Mouse (Mus musculus): ENCODE measurements around the gene Psap. TPM values are rescaled to one million over a fixed set of nuclear protein-coding genes. Genes with fewer than 3 reads are reported as not detected.
"Not testable (repeated sequence)": the region's sequence is repeated elsewhere in the genome, so short reads cannot be mapped to it uniquely, and the experiment has no call there.

The Psap gene
- 1,000 to 10,000 TPM; 1,196 to 1,248 TPM for total RNA-seq (2021)

DNA sequence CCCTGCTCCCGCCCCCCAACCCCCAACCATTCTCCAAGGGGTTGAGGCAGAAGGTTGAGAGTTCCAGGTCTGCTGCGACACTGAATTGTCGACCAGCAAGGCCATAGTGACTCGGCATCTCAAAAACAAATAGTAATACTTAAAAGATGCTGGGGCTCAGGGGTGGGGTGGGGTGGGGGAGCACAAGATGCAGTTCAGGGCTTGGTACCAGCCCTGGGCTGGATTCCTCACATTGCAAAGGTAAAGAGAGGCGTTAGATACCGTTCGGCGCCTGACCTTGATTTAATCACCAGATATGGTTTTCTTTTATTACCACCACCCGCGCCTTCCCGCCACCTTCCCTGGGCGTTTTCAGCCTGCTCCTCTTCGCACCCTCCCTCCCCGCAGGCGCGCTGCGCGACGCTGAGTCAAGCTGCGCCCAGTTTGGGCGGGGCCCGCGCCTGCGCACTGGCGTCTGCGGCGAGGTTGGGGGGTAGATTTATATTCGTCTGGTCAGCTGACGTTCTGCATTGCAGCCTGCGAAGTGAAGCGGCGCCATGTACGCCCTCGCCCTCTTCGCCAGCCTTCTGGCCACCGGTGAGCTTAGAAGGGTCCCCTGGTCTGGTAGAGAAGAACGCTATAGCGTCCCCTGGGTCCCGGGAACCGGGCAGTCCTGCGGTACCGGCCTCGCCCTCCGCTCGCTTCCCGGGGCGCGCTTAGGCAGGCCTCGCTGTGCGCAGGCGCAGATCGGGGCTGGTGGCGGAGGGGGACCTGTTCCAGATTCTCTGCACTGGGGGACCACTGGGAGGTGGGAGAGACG, at the start of gene Psap:
Psap (plus strand) TSS at position 421 of the 799 bp plus-strand sequence.
- DNase-seq (ENCODE audit: extremely low spot score in 1 of 2, low spot score in 2 of 2): peak; percentile 89 to 96
- intact Hi-C loops (cut with DNase I): no loop called here

DNA sequence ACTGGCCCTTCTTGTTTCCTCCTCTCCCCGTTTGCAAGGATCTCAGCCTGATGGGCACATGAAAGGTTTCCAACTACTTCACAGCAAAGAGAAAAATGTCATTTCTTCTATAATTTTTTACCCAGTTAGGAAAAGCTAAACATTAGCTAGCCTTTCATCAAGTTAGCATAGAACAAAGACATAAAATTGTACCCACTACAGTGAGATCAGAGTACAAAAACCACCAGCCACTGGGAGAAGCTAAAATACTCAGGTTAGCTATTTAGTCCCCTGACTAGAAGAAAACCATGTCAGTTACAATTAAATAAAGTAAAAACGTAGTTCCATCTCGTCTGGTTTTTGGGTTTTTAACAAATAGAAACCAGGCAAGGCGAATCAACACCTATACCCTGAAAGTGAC, 49.8 kb upstream of the Psap start:
- intact Hi-C loops (cut with DNase I): loop anchor here (5.0 kb wide), 1 partner anchor 35 kb away; no protein-coding TSS in a partner anchor
- no peak for DNase-seq (ENCODE audit: extremely low spot score in 1 of 2, low spot score in 2 of 2)

DNA sequence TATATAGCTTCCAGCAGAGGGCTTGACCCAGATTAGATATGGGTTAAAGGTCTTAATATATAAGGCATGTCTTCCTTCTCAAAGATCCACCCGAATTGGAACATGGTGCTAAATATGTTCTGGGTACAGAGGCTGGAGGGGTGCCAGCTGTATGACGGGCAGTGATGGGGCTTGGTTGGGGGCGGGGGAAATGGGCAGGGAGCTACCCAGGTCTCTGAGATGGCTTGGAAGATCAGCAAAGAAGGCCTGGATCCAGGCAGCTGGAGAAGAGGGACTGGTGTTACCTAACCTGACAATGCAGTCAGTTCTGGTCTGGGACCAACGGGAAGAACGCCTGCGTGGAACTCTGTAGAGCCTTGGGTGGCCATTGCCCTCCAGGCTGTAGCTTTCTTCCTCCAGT, 48.3 kb upstream of the Psap start:
- intact Hi-C loops (cut with DNase I): loop anchor here (5.0 kb wide), 1 partner anchor 37 kb away; no protein-coding TSS in a partner anchor
- DNase-seq (ENCODE audit: extremely low spot score in 1 of 2, low spot score in 2 of 2): no peak

DNA sequence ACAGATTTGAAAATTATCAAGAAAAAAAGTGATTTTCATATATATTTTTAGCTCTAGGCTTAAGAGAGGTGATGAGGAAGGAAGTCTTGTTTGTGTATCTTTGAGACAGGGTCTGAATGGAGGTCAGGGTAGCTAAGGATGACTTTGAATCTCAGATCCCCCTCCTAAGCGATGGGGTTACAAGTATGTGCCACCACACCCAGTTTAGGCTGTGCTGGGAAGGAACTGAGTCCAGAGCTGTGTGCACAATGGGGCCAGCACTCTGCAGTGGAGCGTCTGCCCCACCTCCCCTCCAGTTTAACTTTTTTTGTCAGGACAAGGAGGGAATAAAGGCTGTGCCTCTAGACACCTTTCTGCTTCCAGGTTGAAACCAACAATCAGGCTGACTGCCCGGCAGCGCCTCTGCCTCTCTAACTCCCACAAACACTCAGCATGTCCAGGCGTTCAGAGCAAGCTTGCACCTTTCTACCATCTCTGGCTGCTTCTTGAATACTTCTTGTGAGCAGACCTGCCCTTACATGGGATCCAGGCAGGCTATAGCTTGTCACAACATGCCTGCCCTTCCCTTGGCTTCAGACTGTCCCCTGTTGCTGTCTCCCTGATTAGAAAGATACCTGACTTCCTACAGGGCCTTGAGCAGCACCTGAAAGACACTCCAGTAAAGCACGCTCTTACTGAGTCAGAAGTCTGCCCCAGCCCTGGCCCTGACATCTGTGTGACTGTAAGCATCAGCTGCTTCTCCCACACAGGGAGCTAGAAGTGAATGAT, 46.9 kb upstream of the Psap start:
- no peak for DNase-seq (ENCODE audit: extremely low spot score in 1 of 2, low spot score in 2 of 2)
- intact Hi-C loops (cut with DNase I): no loop called here

DNA sequence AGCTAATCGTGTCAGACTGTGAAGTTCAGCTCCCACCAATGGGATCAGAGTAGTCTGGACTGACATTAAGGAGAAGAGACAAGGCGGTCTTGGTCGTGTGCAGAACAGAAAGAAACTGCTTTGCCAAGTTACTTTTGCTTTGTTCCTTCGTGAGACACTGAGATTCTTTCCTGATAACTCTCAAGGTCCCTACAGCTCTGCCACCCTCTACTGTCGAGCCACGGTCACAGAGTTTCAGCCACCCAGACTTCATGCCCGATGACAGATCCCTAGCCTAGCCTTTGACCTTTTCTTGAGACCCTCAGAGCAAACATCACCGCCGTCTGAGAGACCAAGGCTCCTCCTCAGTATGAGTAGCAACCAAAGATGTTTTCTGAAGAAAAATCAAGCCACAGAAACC, 43.4 kb upstream of the Psap start:
- DNase-seq (ENCODE audit: extremely low spot score in 1 of 2, low spot score in 2 of 2): no peak
- intact Hi-C loops (cut with DNase I): no loop called here

DNA sequence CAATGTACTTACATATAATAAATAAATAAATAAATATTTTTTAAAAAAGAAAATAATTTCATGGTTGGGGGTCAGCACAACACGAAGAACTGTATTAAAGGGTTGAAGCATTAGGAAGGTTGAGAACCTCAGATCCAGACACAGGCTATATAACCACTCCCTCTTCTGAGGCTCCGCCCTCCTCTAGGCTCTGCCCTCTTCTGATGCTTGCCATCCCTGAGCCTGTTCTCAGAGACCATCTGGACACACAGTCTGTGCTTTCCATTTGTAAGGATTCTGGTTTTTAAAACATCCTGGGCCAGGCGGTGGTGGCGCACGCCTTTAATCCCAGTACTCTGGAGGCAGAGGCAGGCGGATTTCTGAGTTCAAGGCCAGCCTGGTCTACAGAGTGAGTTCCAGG, 41.6 kb upstream of the Psap start:
- intact Hi-C loops (cut with DNase I); DNase-seq (ENCODE audit: extremely low spot score in 1 of 2, low spot score in 2 of 2): not testable (repeated sequence)

DNA sequence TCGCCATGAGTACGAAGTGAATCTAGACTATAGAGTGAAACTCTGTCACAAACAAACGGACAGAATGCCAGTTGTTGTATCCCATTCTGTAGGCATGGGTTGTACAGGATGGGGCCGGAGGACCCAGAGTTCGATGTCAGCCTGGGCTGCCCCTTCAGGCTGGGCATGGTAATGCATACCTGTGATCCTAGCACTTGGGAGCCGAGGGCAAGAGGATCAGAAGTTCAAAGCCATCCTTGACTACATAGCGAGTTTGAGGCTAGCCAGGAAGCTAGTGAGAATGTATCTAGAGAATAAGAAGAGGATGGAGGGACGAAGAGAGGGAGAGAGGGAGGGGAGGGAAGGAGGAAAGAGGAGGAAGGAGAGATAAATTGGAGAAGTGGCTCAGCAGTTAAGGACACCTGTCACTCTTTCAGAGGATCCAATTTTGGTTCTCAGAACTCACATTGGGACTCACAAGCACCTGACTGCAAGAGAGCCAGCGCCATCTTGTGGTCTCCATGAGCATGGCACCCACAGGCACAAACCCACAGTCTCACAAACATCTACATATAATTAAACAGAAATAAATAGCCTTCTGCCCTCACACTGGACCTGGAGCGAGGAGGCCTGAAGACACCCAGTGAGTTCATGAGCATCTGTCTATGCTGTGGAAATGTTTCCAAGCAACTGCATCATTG, 39.8 kb upstream of the Psap start:
- intact Hi-C loops (cut with DNase I): no loop called here
- DNase-seq (ENCODE audit: extremely low spot score in 1 of 2, low spot score in 2 of 2): peak in 1 of 2 experiments; percentile 56

DNA sequence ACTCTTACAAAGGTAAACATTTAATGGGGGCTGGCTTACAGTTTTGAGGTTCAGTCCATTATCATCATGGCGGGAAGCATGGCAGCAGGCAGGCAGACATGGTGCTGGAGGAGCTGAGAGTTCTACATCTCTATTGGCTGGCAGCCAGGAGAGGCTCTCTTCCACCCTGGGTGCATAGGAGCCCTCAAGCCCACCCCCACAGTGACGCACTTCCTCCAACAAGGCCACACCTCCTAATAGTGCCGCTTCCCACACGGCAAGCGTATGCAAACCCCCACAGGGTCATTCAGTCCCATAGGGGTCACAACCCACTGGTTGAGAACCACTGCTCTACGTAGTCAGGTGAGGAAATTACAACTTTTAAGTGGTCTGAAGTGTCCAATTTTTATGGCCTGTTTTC, 37.0 kb upstream of the Psap start:
- intact Hi-C loops (cut with DNase I): no loop called here
- no peak for DNase-seq (ENCODE audit: extremely low spot score in 1 of 2, low spot score in 2 of 2)

DNA sequence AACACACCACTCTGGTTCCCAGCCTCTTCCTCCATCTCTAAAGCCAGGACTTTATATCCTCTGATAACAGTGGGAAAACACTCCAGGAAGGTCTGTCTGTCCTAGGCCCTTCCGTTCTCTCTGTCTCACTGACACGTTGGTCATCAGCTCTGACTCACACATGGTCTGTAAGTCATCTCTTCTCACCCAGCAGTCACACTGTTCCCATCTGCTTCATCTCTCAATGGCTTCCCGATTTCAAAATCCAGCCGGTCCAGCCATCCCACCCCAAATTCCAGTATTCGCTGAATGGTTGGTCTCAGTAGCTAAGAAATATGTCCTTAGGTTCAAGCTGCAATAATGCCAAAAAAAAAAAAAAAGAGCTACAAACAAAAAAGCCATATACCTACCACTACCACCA, 33.5 kb upstream of the Psap start:
- no peak for DNase-seq (ENCODE audit: extremely low spot score in 1 of 2, low spot score in 2 of 2)
- intact Hi-C loops (cut with DNase I): loop anchor here (2.0 kb wide), 1 partner anchor 95 kb away; no protein-coding TSS in a partner anchor

DNA sequence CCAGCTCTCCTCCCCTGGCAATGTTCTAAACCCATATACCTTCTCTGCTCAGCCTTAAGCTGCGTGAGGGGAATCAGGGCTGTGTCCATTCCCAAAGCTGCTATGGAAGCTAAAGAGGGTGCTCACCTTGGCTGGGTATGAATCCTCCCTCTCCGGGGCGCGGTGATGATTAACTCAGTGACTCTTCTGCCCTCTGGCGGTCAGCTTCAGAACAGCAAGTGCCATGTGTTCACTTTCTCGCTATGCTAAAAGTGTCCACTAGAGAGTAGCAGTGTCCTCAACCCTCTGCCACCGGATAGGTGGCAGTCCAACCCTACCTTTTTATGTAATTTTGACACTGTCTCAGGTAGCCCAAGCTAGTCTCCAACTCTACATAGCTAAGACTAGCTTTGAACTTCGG, 32.4 kb upstream of the Psap start:
- intact Hi-C loops (cut with DNase I): loop anchor here (2.0 kb wide), 1 partner anchor 96 kb away; no protein-coding TSS in a partner anchor
- DNase-seq (ENCODE audit: extremely low spot score in 1 of 2, low spot score in 2 of 2): peak; percentile 86

DNA sequence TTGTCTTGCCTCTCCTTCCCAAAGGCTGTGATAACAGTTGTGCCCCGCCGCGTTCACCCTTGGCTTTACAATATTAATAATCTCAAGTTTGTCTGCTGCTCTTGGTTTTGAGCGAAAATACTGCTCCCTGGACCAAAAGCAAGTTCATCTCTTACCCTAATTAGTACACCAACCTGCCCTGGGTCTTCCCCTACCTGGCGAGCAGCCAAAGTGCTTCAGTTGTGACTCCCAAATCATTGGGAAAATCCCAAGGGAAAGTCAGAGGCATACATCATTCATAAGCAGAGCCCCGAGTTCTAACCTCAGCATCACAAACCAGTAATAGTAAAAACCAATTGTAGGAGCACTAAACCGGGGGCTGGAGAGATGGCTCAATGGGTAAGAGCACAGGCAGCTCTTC, 31.8 kb upstream of the Psap start:
- intact Hi-C loops (cut with DNase I): loop anchor here (2.0 kb wide), 1 partner anchor 97 kb away; no protein-coding TSS in a partner anchor
- peak in 1 of 2 experiments; percentile 44 for DNase-seq (ENCODE audit: extremely low spot score in 1 of 2, low spot score in 2 of 2)

DNA sequence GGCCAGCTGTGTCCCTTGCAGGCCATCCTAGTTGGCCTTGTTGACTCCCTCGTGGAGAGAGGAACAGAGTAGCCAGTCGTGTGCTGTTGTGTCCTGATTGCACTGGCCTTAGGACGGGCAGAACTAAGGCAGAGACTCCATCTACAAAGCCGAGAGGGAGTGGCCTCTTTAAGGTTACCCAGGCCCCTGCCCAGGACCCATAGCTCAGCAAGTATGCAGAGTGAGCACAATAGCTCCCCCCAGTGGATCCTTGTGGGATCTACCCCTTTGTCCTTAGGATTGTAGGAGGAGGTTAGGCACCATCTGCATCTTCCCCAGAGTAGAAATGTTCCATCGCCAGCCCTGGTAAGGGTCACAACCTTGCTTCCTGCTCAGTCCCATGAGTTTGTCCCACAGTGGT, 30.9 kb upstream of the Psap start:
- intact Hi-C loops (cut with DNase I): no loop called here
- DNase-seq (ENCODE audit: extremely low spot score in 1 of 2, low spot score in 2 of 2): peak; percentile 25 to 72

DNA sequence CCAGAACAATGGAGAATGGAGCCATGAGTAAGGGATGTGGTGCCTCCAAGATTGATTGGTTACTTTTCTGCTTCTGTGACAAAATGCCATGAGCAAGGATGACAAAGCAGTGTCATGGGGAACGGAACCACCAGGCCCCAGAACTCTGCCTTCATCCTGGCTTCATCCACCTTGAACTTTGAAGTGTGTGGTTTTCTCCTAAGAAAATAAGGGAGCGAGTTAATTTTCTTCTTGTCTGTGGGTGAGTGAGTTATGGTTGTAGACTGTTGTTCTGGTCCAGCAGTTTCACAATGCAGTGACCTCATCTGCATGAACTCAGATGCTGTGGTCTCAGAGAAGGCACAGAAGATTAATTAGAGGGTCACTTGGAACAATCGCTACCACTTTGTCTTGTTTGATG, 29.1 kb upstream of the Psap start:
- intact Hi-C loops (cut with DNase I); DNase-seq (ENCODE audit: extremely low spot score in 1 of 2, low spot score in 2 of 2): not testable (repeated sequence)

DNA sequence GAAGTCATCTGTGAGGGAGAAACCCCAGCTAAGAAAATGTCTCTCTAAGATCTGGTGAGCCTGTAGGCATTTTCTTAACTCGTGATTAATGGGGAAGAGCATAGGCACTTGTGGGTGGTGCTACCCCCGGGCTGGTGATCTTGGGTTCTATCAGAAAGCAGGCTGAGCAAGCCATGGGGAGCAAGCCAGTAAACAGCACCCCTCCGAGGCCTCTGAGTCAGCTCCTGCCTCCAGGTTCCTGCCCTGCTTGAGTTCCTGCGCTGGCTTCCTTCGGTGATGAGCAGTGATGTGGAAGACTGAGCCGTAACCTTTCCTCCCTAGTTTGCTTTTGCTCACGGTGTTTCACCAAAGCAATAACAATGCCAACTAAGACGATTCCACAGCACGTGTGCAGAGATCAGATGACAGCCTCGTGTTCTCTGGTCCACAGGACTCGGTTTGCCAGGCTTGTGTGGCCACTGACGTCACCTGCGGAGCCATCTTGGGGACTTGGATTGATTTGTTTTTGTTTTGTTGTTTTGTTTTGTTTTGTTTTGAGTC, 26.9 kb upstream of the Psap start:
- intact Hi-C loops (cut with DNase I): no loop called here
- no peak for DNase-seq (ENCODE audit: extremely low spot score in 1 of 2, low spot score in 2 of 2)

DNA sequence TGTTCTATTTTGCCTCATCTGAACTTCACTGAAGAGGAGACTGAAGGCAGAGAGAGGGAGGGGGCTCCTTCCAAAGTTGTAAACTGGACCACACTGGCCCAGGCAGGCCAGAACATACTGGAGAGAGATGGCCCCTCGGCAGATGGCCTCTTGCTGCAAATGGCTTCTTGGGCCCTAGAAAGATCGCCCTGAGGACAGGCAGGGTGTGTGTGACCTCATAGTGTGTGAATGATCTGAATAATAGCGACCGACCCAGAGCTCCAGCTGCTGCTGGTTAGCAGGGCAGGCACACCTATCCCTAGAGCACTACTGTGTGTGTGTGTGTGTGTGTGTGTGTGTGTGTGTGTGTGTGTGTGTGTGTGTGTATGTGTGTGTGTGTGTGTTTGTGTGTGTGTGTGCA, 25.2 kb upstream of the Psap start:
- intact Hi-C loops (cut with DNase I): no loop called here
- DNase-seq (ENCODE audit: extremely low spot score in 1 of 2, low spot score in 2 of 2): no peak

DNA sequence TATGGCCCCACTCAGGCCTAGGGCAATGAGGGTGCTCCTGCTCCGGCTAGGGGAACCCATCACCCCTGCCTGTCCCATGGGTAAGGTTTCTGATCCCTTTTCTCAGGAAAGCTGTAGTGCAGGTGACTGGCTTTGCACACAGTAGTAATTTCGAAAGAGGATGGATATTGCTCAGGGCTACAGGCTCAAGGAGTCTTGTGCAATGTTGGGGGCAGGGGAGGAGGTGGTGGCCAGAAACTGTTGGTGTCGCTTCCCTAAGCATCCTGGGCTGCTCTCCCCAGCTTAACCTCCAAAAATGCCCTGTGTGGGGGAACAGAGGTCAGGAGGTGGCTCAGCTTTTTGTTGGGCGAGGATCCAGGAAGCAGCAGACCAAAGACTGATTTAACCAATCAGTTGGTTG, 24.8 kb upstream of the Psap start:
- intact Hi-C loops (cut with DNase I): no loop called here
- no peak for DNase-seq (ENCODE audit: extremely low spot score in 1 of 2, low spot score in 2 of 2)

DNA sequence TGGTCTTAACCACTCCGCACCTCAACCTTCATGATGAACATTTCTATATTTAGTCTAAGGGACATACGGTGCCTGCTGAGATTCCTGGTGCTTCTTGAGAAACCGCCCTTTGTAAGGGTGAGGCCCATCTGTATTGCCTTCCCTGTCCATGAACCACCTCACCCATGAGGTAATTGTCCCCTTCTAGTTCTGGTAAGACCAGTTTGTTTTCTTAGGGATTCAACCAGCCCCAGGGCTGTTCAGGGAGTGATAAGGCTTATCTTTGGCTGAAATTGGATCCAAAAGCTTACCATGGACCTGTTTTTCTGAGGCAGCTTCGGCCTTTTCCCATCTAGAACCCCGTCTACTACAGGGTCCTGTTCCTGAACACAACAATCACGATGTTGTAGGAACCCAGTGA, 21.3 kb upstream of the Psap start:
- DNase-seq (ENCODE audit: extremely low spot score in 1 of 2, low spot score in 2 of 2): no peak
- intact Hi-C loops (cut with DNase I): no loop called here

DNA sequence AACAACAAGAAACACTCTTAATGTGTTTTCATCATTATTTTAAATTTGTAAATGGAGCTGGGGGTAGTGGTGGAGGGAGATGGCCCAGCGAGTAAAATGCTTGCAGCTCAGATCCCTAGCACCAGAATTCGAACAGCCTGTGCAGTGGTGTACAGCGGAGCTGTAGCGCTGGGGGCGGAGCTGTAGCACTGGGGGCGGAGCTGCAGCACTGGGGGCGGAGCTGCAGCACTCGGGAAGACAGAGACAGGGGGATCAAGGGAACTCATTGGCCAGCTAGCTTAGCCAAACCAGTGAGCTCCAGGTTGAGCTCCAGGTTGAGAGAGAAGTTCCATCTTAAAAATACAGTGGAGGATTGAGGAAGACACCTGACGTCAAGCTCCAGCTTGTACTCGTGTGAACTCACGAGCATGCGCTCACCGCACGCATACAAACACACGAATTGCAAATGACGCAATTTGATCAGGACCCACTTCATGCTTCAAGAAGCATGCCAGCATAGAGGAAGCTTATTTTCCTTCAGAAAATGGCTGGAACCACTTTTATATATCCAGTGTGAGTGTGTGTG, 20.1 kb upstream of the Psap start:
- DNase-seq (ENCODE audit: extremely low spot score in 1 of 2, low spot score in 2 of 2): no peak
- intact Hi-C loops (cut with DNase I): no loop called here
